ENCODE assay signal across 8 mouse cellular contexts in the genomic region with DNA sequence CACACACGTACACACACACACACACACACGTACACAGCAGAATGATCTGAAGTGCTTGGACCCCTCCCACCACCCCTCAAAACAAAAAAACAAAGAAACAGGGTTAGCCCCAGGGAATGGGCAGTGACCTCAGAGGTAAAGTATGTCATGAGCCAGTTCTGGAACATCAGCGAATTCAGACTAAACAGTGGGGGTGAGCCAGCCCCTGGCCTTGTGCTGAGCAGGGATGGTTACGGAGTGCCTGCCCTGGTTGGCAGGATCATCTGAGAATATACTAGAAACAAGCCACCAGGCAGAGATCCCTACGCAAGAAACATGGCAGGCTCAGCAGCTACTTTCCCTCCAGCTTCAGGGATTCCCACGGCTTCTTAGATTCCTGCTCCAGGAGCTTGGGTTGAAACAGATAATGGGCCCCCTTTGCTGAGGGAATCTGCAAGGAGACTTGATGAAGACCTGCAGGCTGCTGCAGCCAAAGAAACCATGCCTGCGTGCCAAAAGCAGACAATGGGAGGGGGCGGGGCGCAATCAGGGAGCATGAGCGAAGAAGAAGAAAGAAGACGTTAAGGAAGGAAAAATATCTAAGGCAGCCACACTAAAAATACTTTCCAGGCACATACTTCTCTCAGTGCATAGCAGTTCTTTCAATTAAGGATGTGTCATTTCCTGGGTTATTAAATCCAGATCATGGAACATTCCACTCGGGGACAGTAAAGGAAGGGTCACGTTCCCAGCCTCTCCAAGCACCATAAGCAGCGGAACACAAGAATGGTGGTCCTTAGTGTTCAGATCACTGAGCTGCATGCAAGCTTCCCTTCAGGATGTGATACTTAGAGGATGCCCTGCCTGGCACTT. TPM values are rescaled to one million over a fixed set of nuclear protein-coding genes. Genes with fewer than 3 reads are reported as not detected.
A peak's percentile ranks its signal among the peaks of the same experiment; 100 is the strongest.
DNase-seq lines count a peak whose midpoint lies in the region; ATAC-seq lines count a peak whose summit lies in the region.

No protein-coding gene starts in this region.

- ATAC-seq in lung, embryonic 15.5 days (ENCODE audit: borderline replicate concordance, extremely low read depth, low FRiP score, low TSS enrichment): peak; percentile 31
- ATAC-seq in erythroblast, adult 5-6 weeks (replicated peaks; ENCODE audit: low FRiP score, poor library complexity, severe bottlenecking): no peak

- H3K4me3 ChIP-seq in lung, embryonic 15.5 days: no peak overlapping the region
- H3K4me3 ChIP-seq in embryonic facial prominence, embryonic 10.5 days: no peak overlapping the region

- H3K9me3 ChIP-seq in lung, embryonic 15.5 days: no peaks in the 10 kb centered on the region
- H3K9me3 ChIP-seq in embryonic facial prominence, embryonic 10.5 days: no peaks in the 10 kb centered on the region

- DNase-seq in lung, postnatal 25 days (ENCODE audit: low spot score): no peak
- DNase-seq in embryonic facial prominence, embryonic 10.5 days (ENCODE audit: low spot score): peak; percentile 33
- peak; percentile 55 for DNase-seq in heart, adult 8-10 months (ENCODE audit: low spot score)
- DNase-seq in kidney, postnatal 4 days: peak; percentile 56 to 60
- peak; percentile 58 for DNase-seq in ovary, postnatal 36 days (ENCODE audit: low spot score)
- no peak for DNase-seq in cerebellum, adult 8-10 months

- H3K9ac ChIP-seq in lung, embryonic 15.5 days: no peak overlapping the region; the same call in 1 of the 2 replicates

- H3K36me3 ChIP-seq in lung, embryonic 15.5 days: no peaks in the 10 kb centered on the region
- peaks cover 6% of the 10 kb centered on the region; the same call in 1 of the 2 replicates for H3K36me3 ChIP-seq in embryonic facial prominence, embryonic 10.5 days (replicated peaks)

- H3K27me3 ChIP-seq in lung, embryonic 15.5 days: no peaks in the 10 kb centered on the region
- H3K27me3 ChIP-seq in embryonic facial prominence, embryonic 10.5 days (replicated peaks; ENCODE audit: low read depth, poor library complexity, severe bottlenecking): no peaks in the 10 kb centered on the region

- H3K27ac ChIP-seq in lung, embryonic 15.5 days: peak overlapping the region; percentile 57
- peak overlapping the region; percentile 69 for H3K27ac ChIP-seq in embryonic facial prominence, embryonic 10.5 days (replicated peaks)

- H3K4me1 ChIP-seq in lung, embryonic 15.5 days: peaks cover 8% of the 10 kb centered on the region
- H3K4me1 ChIP-seq in embryonic facial prominence, embryonic 10.5 days: peaks cover 14% of the 10 kb centered on the region

- WGBS in lung, embryonic 15.5 days: 47% methylated on average over 14 of the region's 14 CpGs
- WGBS in embryonic facial prominence, embryonic 10.5 days: 49% methylated on average over 14 of the region's 14 CpGs

- 0 out of 2 replicates have a peak overlapping the region, but pooled peaks have one; percentile 10 for H3K4me2 ChIP-seq in lung, embryonic 15.5 days

RNA-seq across cellular contexts. Expression of a gene that starts 30.6 kb away (rescaled TPM):
- 159 and 171 TPM in 2 replicates for polyA plus RNA-seq in lung, embryonic 15.5 days (2015; fragmentation: Nextera tagmentation; extraction: Ambion mirVana)
- 122 and 133 TPM in 2 replicates for polyA plus RNA-seq in embryonic facial prominence, embryonic 10.5 days (2016; fragmentation: Nextera tagmentation; extraction: Ambion mirVana)
- 100 to 1,000 TPM; 114 to 157 (median 136) TPM for total RNA-seq in heart, adult 8-10 months (2022)
- 19.6 and 24.0 TPM in 2 replicates for total RNA-seq in erythroblast, adult 5-6 weeks (2015; ENCODE audit: low replicate concordance)
- total RNA-seq in erythroblast, adult 5-6 weeks (2017; ENCODE audit: low replicate concordance): 8.9 and 32.3 TPM in 2 replicates

RNA-seq across cellular contexts. Expression of a gene that starts 53.9 kb away (rescaled TPM):
- not detected in 2 replicates for polyA plus RNA-seq in lung, embryonic 15.5 days (2015; fragmentation: Nextera tagmentation; extraction: Ambion mirVana)
- not detected in 2 replicates for polyA plus RNA-seq in embryonic facial prominence, embryonic 10.5 days (2016; fragmentation: Nextera tagmentation; extraction: Ambion mirVana)
- under 1 TPM; 0.16 to 0.46 (median 0.31) TPM for total RNA-seq in heart, adult 8-10 months (2022)
- not detected in 2 replicates for total RNA-seq in erythroblast, adult 5-6 weeks (2015; ENCODE audit: low replicate concordance)
- total RNA-seq in erythroblast, adult 5-6 weeks (2017; ENCODE audit: low replicate concordance): not detected in 2 replicates

Comparison
In these comparisons a context has a peak if more than half of its experiments do, and no peak if none do; other contexts are left out.
1. DNase-seq: peak in embryonic facial prominence, embryonic 10.5 days (single experiment), heart, adult 8-10 months (single experiment), kidney, postnatal 4 days (2 of 2) and ovary, postnatal 36 days (single experiment); none in lung, postnatal 25 days (single experiment) and cerebellum, adult 8-10 months (single experiment).